Mouse (Mus musculus): ENCODE data around the gene Kcnab1. TPM values are rescaled to one million over a fixed set of nuclear protein-coding genes. Genes with fewer than 3 reads are reported as not detected.

The Kcnab1 gene
- total RNA-seq, 2 experiments from 2014 or later = 7.8 to 9.1 TPM

- intact Hi-C loops (cut with DNase I; ENCODE audit: low total_unique reads) = no loop called here
- DNase-seq = no peak
These were observed 91.4 kb downstream of the Kcnab1 start for GRCm38 (mm10) chr3:65200611-65201010.

DNA sequence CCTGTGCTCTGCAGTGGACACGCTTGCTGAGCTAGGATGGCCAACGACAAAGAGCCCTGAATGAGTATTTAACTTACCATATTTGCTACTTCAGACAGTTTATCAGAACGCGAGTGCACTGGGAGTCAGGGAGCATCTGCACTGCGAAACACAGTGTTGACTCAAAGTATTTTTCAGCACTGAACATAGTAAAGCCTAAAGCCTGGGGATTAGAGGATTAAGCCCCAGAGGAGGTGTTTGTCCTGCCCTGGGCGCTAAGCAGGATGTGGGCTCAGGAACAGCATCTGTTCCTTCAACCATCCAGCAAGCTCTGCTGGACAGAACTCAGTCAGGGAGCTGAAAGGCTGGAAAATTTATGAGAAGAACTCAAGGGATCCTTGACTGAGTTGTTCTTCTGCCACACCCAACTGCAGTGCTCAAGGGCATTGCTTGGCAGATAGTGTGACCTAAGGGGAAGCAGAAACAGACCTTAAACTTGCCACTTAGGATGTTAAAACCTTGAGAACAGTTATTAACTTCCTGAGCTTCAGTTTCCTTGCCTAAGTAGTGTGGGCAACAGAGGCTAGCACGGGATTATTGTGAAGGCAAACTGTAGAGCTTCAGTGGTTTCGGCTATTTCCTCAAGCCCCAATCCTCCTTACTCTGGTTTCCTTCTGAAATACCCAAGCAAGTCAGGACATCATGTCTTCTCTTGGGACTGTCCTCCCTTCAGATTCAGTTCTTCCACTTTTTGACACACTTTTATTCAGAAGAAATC, 94.4 kb downstream of the Kcnab1 start:
- DNase-seq = no peak
- intact Hi-C loops (cut with DNase I; ENCODE audit: low total_unique reads) = no loop called here

DNA sequence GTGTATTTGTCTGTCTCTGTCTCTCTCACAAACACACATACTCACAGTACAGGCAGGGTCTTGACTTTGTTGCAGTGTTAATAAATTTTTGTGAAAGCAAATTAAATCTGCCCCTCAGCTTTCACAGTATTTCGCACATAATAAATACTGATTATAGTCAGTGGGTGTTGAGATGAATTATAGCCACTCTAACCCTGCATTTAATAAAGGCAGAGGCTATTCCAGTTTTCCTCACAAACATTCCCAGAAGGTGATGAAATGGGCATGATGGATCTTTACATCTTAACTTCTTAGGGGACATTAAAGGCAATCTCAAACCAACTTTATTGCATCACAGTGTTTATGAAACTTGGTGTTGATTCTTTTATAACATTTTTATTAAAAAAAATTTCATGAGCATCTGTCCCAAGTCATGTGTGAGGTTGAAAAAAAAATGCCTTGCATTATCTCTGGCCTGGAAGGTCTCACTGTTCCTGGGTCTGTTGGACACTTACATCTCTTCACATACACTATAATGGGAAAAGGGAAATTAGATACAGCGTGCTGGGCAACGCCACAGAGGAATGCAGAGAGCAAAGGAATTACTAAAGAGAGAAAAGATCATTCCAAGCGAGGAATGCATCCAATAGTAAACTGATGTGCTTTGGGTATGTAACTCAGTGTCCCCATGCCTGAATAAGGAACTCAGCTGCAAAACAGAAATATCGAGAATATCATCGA, 95.3 kb downstream of the Kcnab1 start:
- no peak for DNase-seq
- intact Hi-C loops (cut with DNase I; ENCODE audit: low total_unique reads) = no loop called here

GRCm38 (mm10) chr3:65205539-65206020, 96.4 kb downstream of the Kcnab1 start:
- intact Hi-C loops (cut with DNase I; ENCODE audit: low total_unique reads) = no loop called here
- no peak for DNase-seq

GRCm38 (mm10) chr3:65213725-65214124, 104.5 kb downstream of the Kcnab1 start:
- intact Hi-C loops (cut with DNase I; ENCODE audit: low total_unique reads) = no loop called here
- DNase-seq = no peak

DNA sequence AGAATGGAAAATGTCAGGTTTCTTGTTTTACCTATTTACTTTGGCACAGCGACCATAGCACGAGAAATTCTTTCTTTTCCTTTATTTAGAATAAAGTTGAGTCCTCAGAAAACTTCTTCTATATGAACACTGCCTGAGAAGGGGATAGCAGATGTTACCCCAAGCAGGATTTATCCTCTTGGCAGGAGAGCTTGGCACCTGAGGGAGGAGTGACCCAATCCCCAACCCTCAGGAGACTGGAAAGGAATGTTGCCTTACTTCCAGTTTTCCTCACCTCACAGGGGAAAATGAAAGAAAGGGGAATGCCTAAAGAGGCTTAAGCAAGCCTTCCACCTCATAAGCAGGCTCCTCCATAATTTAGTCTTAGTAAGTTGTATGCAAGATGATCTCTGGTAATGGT, 105.5 kb downstream of the Kcnab1 start:
- no peak for DNase-seq
- intact Hi-C loops (cut with DNase I; ENCODE audit: low total_unique reads) = no loop called here

- intact Hi-C loops (cut with DNase I; ENCODE audit: low total_unique reads) = no loop called here
These were observed 108.7 kb downstream of the Kcnab1 start for GRCm38 (mm10) chr3:65217673-65218579.

GRCm38 (mm10) chr3:65220287-65220686, 111.1 kb downstream of the Kcnab1 start:
- no peak for DNase-seq
- intact Hi-C loops (cut with DNase I; ENCODE audit: low total_unique reads) = no loop called here

More at GRCm38 (mm10) chr3:65217673-65218579, 108.7 kb downstream of the Kcnab1 start:
- DNase-seq = no peak

GRCm38 (mm10) chr3:65223635-65224034, 114.5 kb downstream of the Kcnab1 start:
- DNase-seq = no peak

GRCm38 (mm10) chr3:65230978-65231377, 121.8 kb downstream of the Kcnab1 start:
- intact Hi-C loops (cut with DNase I; ENCODE audit: low total_unique reads) = no loop called here
- no peak for DNase-seq

More at GRCm38 (mm10) chr3:65223635-65224034, 114.5 kb downstream of the Kcnab1 start:
- intact Hi-C loops (cut with DNase I; ENCODE audit: low total_unique reads) = no loop called here

- DNase-seq = no peak
These were observed 122.4 kb downstream of the Kcnab1 start for GRCm38 (mm10) chr3:65231419-65232090.

DNA sequence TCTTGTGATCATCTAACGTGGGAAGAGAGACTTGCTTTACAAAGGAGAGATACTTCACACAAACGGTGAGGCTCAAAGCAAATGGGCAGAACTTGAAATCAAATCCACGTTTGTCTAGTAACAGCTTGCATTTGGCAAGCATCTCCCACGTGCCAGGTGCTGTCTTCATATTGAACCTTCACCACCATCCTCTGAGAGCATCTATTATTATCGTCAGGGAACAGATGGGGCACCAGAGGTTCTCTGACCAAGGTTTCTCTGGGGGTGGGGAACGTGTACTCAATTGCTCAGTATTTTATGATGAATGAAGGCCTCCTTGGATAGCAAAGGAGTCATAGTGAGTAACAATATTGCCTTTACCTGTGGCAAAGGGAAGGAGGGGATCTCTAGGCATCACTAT, 139.8 kb downstream of the Kcnab1 start:
- intact Hi-C loops (cut with DNase I; ENCODE audit: low total_unique reads) = no loop called here
- no peak for DNase-seq

More at GRCm38 (mm10) chr3:65231419-65232090, 122.4 kb downstream of the Kcnab1 start:
- intact Hi-C loops (cut with DNase I; ENCODE audit: low total_unique reads) = no loop called here

DNA sequence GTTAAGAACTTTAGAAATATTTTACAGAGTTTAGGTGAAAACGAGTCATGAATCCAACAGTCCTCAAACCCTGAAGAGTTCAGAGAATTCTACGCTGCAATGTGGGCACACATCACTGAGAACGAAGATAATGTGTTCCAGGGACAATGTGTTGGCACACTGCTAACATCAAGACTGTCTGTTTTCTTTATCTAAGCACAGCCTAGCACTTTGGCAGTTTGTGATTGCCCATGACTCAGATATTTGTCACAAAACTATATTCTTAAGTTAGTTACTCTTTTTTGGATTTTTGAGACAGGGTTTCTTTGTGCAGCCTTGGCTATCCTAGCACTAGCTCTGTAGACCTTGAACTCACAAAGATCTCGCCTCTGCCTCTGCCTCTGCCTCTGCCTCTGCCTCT, 151.3 kb downstream of the Kcnab1 start:
- intact Hi-C loops (cut with DNase I; ENCODE audit: low total_unique reads) = no loop called here
- DNase-seq = no peak

DNA sequence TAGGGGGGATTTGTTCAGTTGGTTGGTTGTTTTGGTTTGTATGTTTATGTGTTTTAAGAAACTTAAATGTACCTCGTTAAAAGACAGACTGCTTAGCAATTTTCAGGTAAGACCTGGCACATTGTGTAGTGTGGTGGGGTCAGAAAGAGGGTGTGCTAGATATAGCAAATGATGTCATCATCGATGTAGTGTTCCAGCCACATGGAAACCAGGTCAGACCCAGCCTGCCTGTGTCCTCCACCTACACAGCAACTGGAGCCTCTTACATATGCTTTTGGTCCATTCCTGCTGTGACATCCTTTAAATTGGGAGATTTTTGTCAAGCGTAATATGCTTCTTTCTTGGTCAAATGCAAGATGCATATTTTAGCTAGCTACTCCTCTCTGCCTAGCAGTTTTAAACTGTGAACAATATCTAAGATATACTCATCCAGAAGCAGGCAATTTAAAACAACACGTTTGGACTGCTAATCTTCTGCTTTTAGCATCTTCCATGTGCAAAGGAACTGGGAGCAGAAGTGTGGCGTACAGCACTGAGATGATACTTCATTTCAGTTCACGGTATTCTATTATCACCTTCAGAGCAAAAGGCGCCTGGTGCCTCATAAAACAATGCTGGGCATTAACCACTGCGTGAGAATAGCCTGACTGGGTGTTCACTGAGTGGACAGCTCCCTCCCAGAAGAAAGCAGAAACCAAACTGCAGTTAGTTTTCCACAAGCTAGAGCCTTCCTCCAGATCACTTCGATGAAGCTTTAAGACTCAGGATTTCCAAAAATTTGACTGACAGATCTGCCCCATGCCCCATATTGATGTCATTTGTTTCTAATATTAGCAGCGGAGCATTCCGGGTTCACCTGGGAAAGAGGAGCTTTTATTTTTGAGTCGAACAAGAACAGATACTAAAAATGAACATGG, 153.6 kb downstream of the Kcnab1 start:
- no peak for DNase-seq
- intact Hi-C loops (cut with DNase I; ENCODE audit: low total_unique reads) = no loop called here

DNA sequence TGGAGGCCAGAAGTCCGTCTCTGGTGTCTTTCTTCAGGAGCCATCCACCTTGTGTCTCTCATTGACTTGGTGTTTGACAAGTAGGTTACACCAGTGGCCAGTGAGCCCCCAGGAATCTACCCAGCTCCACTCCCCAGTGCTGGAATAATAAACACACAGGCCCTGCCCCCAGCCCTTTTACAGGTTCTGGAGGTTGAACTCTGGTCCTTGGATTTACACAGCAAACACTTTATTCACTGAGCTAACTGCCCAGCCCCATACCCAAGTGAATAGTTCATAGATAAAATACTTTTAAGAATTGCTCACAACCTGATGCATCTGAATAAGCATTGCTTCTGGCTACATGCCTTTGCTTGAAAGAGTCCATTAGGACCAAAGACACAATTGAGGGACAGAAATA, 164.1 kb downstream of the Kcnab1 start:
- DNase-seq = no peak
- intact Hi-C loops (cut with DNase I; ENCODE audit: low total_unique reads) = no loop called here

DNA sequence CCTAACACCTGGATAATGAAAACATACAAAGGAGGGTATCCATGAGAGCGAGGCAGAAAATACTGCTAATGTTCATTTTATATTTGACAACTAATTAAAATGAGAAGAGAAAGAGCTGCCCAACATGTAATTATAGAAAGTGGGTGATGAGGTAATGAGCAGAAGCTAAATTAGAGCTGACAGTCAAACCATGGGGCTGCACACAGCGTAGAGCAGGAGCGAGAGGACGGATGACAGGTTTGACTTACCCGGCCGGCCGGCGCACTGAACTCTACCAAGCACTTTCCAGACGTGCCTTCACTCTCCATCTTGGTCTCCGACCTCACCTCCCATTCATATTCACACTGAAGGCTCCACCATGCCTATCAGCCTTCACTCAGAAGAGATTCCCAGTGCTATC, 168.6 kb downstream of the Kcnab1 start:
- no peak for DNase-seq
- intact Hi-C loops (cut with DNase I; ENCODE audit: low total_unique reads) = no loop called here

DNA sequence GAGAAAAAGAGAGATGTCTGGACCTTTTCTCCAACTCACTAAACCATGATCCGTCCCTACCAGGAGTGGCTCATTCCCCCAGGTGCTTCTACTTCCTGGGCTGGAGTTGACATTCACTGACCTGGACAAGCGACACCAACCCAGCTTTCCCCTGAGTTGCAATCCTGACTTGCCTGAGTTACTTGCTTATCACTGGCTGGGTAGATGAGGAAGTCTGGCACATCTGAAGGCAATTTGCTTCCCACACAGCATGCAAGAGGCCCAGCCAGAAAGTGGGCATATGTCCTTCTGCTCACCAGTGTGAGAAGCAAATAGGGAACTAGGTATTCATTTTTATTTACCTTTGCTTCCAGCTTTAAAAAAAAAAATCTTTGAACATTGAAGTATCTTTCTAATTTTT, 174.2 kb downstream of the Kcnab1 start:
- DNase-seq = no peak
- intact Hi-C loops (cut with DNase I; ENCODE audit: low total_unique reads) = no loop called here

DNA sequence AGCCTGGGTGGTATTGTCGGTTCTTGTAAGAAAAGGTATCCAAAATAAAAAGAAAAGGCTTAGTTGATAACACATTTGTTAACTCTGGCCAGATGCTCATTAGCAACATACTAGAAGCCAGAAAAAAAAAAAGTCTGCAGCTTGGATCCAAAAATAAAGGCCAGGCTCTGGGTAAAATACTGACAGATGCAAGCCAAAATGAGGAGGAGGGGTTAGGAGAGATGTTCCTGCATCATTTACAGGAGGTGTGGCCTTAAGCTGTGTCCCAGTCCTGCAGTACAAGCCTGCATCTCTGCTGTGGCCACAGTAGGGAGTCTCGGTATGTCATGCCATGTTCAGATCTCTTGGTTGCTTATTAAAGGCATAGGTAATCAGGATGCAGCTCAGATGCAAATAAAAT, 179.8 kb downstream of the Kcnab1 start:
- intact Hi-C loops (cut with DNase I; ENCODE audit: low total_unique reads) = no loop called here
- DNase-seq = no peak

Data from gastrocnemius, postnatal 14 days (tissue).